Mouse (Mus musculus): ENCODE measurements around the gene Dpf2. TPM values are rescaled to one million over a fixed set of nuclear protein-coding genes. Genes with fewer than 3 reads are reported as not detected.

The Dpf2 gene
- total RNA-seq, 2 experiments from 2014 or later, result 82.5 to 95.6 TPM

- DNase-seq (ENCODE audit: extremely low spot score in 1 of 2, low spot score in 1 of 2), result no peak
Observed at GRCm38 (mm10) chr19:5937095-5937835, 24.5 kb upstream of the Dpf2 start.

- no peak for DNase-seq (ENCODE audit: extremely low spot score in 1 of 2, low spot score in 1 of 2)
Observed at GRCm38 (mm10) chr19:5935691-5936090, 22.9 kb upstream of the Dpf2 start.

- no peak for DNase-seq (ENCODE audit: extremely low spot score in 1 of 2, low spot score in 1 of 2)
Observed at GRCm38 (mm10) chr19:5935266-5935665, 22.5 kb upstream of the Dpf2 start.

- no peak for DNase-seq (ENCODE audit: extremely low spot score in 1 of 2, low spot score in 1 of 2)
Observed at GRCm38 (mm10) chr19:5929634-5930596, 17.1 kb upstream of the Dpf2 start.

DNA sequence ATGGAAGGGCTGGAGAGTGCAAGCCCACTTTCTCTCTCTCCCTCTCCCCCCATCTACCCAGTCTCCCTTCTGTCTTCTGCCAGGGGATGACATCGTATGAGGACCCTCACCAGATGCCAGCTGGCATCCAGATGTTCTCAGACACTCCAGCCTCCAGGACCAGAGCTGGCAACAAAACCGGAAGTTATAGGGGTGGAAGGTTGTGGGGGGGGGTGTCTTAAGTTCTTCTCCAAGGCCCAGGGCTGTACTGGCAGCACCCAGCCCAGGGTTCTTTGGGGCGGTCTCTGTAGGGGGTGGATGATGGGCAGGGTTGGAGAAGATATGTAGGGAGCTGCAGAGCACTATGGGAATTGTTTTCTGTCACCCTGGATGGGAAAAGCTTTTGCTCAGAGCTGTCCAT, 15.7 kb upstream of the Dpf2 start:
- no peak for DNase-seq (ENCODE audit: extremely low spot score in 1 of 2, low spot score in 1 of 2)

- DNase-seq (ENCODE audit: extremely low spot score in 1 of 2, low spot score in 1 of 2), result no peak
Observed at GRCm38 (mm10) chr19:5928104-5928503, 15.3 kb upstream of the Dpf2 start.

DNA sequence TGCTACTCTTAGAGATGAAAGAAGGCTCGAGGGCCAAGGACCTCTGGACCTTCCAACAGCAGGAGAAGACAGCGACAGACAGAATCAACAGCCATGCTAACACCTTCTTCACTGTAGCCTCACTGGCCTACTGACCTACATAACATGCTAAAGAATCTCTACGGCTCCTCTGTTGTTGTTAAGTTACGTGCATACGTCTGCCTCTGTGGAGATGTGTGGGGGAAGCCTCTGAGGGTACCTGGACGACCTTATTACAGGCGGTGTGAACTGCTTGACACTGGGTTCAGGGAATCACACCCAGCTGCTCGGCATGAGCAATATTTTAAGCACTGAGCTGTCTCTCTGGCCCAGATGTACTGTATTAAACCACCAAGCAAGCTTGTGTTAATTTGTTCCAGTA, 14.7 kb upstream of the Dpf2 start:
- DNase-seq (ENCODE audit: extremely low spot score in 1 of 2, low spot score in 1 of 2), result no peak

DNA sequence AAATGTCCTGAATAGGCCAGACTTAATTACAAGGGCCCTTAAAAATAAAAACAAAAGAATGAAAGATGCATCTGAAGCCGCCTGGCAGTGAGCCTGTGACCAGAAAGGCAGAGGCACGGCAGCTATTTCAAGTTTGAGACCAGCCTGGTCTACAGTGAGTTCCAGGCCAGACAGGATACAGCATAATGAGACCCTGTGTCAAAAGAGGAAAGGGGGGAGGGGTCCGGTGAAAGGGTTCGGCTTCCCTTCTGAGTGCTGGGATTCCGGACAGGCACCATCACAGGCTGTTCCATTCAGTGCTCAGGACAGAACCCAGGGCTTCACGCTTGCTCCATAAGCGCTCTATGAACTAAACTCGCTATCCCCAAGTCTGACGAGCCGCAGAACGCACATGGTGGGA, 14.2 kb upstream of the Dpf2 start:
- DNase-seq (ENCODE audit: extremely low spot score in 1 of 2, low spot score in 1 of 2), result no peak

- no peak for DNase-seq (ENCODE audit: extremely low spot score in 1 of 2, low spot score in 1 of 2)
Observed at GRCm38 (mm10) chr19:5925311-5925855, 12.6 kb upstream of the Dpf2 start.

GRCm38 (mm10) chr19:5924713-5925093, 11.9 kb upstream of the Dpf2 start, which contains the start of gene Cdc42ep2:
TSS of gene Cdc42ep2 (minus strand) at chr19:5924816.
- peak; percentile 63 to 79 for DNase-seq (ENCODE audit: extremely low spot score in 1 of 2, low spot score in 1 of 2)

GRCm38 (mm10) chr19:5923990-5924712, 11.3 kb upstream of the Dpf2 start:
- DNase-seq (ENCODE audit: extremely low spot score in 1 of 2, low spot score in 1 of 2), result peak; percentile 86 to 99

- DNase-seq (ENCODE audit: extremely low spot score in 1 of 2, low spot score in 1 of 2), result no peak
Observed at GRCm38 (mm10) chr19:5922963-5923362, 10.2 kb upstream of the Dpf2 start.

DNA sequence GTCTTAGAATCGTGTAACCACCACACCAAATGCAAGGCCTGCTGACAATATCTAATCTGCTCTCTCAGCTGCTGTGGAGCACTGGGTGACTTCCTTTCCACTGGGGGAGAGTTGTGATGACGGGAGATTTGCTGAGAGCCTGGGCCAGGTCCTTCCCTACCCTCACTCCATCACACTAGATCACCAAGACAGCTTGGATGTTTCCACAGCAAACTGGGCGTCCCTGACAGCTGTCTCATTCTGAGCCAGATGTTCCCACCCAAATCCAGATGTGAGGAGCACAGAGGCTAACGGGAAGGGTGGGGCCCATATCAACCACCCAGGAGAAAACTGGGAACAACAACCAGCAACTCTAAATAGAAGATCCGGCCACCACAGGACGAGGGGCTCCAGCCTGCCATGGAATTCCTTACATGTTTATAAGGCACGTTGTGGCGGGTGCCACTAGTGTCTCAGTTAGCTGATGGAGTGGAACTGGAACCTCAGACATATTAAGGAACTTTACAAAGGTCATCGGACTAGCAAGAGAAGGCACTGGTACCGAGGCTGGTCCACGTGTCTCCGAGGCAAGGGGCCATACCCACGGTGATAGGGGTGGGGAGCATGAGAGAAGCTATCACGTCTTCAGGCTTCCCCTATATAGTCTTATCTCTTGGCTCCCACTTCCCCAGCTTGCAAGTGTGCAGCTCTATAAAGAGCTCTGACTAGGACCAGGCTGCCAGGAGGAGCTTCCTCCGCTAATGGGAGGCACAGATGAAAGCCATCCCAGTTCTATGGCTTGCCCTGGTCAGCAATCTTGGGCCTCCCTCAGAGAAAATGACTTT, 9.5 kb upstream of the Dpf2 start:
- no peak for DNase-seq (ENCODE audit: extremely low spot score in 1 of 2, low spot score in 1 of 2)

- no peak for DNase-seq (ENCODE audit: extremely low spot score in 1 of 2, low spot score in 1 of 2)
Observed at GRCm38 (mm10) chr19:5921715-5922114, 8.9 kb upstream of the Dpf2 start.

DNA sequence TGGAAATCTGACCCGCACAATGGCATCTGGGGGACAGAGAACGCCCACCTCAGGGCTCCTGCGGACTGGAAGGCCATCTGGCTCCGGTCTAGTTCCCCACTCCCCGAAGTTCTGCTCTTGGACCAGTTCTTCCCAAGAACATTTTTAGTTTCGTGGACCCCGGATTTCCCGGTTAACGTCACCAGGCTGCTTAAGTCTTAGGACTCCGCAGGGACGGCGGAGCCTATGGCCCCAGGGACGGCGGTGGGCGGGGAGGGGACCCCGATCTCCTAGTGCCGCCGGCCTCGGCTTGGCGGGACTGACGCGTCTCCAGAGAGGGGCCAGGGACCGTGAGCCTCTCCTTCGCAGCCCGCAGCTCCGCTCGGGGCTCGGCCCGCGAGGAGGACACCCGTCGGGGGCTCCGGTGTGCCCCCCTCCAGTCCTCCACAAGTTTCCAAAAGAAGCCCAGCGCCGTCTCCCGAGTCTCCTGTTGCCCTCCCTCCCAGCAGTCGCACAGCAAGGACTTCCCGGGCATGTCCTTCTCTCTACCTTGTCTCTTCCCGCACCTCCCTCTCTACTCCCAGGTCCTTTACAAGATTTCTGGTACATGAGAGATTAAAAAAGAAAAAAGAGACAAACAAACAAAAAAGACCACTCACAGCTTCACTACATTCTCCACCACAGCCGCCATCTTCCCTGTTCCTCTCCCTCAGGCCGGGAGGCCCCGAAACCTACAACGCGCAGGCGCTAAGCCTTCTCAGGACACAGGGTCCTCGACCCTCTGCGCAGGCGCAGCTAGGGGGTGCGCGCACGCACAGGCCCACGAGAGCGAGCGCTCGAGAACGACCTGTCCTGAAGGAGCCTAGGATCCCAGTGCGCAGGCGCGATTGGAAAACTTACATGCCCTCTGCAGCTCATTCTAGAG, 455 bp downstream of the Dpf2 start:
- peak; percentile 92 to 97 for DNase-seq (ENCODE audit: extremely low spot score in 1 of 2, low spot score in 1 of 2)

DNA sequence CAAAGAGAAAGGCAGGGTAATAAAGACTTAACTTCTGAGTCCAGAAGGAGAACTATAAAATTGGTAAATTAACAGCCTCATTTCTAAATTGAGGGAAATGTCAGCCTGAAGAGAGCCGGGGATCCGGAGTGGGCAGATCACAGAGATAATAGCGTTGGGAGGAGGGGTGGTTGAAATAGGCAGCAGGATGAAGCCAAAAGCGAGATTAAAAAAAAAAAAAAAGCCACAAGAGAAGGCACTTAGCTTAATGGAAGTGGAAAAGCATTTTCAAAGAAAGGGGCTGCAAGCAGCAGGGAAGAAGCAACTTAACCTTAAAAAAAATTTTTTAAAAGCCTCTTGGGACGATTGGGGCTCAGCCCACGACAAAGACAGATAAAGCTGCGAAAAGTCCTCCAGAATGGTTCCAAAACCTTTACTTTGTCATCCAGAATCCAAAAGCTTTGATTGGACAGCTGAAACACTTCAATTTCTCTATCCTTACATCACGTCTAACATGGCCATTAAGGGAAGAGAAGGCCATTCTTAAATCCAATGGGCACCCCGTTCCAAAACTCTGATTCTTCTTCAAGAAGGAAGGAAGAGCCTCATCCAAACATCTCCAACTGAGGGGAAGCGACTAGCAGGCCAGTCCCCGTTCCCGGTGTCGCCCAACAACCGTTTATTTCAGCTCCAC, 1.2 kb downstream of the Dpf2 start:
- no peak for DNase-seq (ENCODE audit: extremely low spot score in 1 of 2, low spot score in 1 of 2)

DNA sequence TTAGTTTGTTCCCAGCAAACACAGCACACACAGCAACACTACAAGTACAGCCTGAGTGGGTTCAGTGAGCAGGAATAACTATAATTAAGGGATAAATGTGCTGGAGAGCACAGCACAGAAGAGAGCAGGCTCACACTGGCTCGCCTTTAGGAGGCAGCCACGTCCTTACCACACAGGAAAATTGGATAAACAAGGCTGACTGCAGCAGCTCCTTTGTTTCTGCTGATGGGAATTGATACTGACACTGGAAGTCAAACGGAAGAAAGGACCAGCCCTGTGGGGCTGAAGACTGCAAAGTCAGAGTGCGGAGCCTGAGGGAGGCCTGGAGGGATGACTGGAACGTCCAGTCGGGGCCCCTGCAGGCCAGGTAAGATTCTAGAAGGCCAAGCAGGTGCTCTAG, 2.6 kb downstream of the Dpf2 start:
- DNase-seq (ENCODE audit: extremely low spot score in 1 of 2, low spot score in 1 of 2), result no peak

- no peak for DNase-seq (ENCODE audit: extremely low spot score in 1 of 2, low spot score in 1 of 2)
Observed at GRCm38 (mm10) chr19:5907275-5907674, 5.5 kb downstream of the Dpf2 start.

All from layer of hippocampus, postnatal 25 days (tissue).